Mouse (Mus musculus) midbrain, embryonic 16.5 days (tissue): ENCODE data around the gene Zfp354a. TPM values are rescaled to one million over a fixed set of nuclear protein-coding genes. Genes with fewer than 3 reads are reported as not detected.

Source experiments
- ATAC-seq: fragments of 200-750 bp; cut with Nextera tagmentation; 2 replicates; pipeline ENCODE4 v1.8.0; 2017; ENCODE audit warnings: moderate TSS enrichment
- H3K27ac ChIP-seq: fragments of 300-500 bp; sonication (generic); 2 replicates; pipeline ENCODE4 v1.5.1; 2014; ENCODE audit warnings: mild to moderate bottlenecking, low read length, mixed read lengths
- H3K27me3 ChIP-seq: fragments of 300-500 bp; sonication (generic); 2 replicates; pipeline ENCODE4 v1.6.1; 2014; ENCODE audit warnings: low read depth, low read length, mixed read lengths; ENCODE audit not compliant: control insufficient read depth, insufficient read depth
- H3K36me3 ChIP-seq: fragments of 300-500 bp; sonication (generic); 2 replicates; pipeline ENCODE4 v1.6.1; 2014; ENCODE audit warnings: mild to moderate bottlenecking, low read length, moderate library complexity, mixed read lengths; ENCODE audit not compliant: control insufficient read depth, insufficient read depth
- H3K4me1 ChIP-seq: fragments of 300-500 bp; sonication (generic); 2 replicates; pipeline ENCODE4 v1.6.1; 2014; ENCODE audit warnings: mild to moderate bottlenecking, low read length, mixed read lengths; ENCODE audit not compliant: control insufficient read depth, insufficient read depth
- H3K4me2 ChIP-seq: fragments of 300-500 bp; sonication (generic); 2 replicates; pipeline ENCODE4 v1.6.1; 2014; ENCODE audit warnings: mild to moderate bottlenecking, low read length, mixed read lengths
- H3K4me3 ChIP-seq: fragments of 300-500 bp; sonication (generic); 2 replicates; pipeline ENCODE4 v1.5.1; 2014; ENCODE audit warnings: low read depth, mild to moderate bottlenecking, low read length, moderate library complexity, mixed read lengths
- H3K9ac ChIP-seq: fragments of 300-500 bp; sonication (generic); 2 replicates; pipeline ENCODE4 v1.6.1; 2014; ENCODE audit warnings: low read depth, low read length, mixed read lengths
- H3K9me3 ChIP-seq: fragments of 300-500 bp; sonication (generic); replicated peaks from 2 replicates; pipeline ENCODE4 v1.6.1; 2014; ENCODE audit warnings: mild to moderate bottlenecking, low read length, mixed read lengths; ENCODE audit not compliant: control insufficient read depth, poor library complexity, severe bottlenecking
- WGBS: fragments of 180-500 bp; shearing (Covaris S2); extraction: QIAGEN DNeasy Blood & Tissue Kit; methylation state at CpG from one replicate; pipeline ENCODE4 v1.1.7; 2014; 5-methylcytosine and 5-hydroxymethylcytosine counted together
- polyA plus RNA-seq: library from polyadenylated mRNA; unstranded; fragments of >200 nt; fragmentation: Nextera tagmentation; extraction: Ambion mirVana; gene quantifications from 2 replicates; pipeline ENCODE4 v1.2.1, GENCODE M21; 2015

The Zfp354a gene
- polyA plus RNA-seq, 1 experiment from 2014 or later: 16.3 TPM

DNA sequence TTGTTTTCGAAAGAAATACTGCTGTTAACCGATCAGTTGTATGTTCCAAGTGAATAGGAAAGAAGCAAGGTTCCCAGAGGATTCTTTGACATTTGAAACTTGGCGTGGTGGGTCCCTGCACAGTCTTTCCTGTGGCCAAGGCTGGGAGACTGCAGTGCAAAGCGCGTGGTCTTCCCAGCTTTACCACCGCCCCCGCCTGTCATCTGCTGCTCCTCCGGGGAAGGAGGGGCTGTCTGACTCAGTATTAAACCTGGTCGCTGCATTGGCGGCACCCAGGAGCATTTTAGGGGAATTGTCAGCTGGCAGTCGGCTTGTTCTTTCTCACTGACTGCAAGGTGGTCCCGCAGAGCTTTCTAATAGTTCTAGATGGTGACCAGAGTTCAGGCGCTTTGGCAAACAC is 26.2 kb downstream of the Zfp354a start:
- no peaks in the 10 kb centered on the region for H3K36me3 ChIP-seq
- 66% methylated on average over 13 of the region's 13 CpGs for WGBS
- no peaks in the 10 kb centered on the region for H3K27me3 ChIP-seq
- H3K4me2 ChIP-seq: no peak overlapping the region
- no peak for ATAC-seq
- no peaks in the 10 kb centered on the region for H3K9me3 ChIP-seq
- H3K4me1 ChIP-seq: no peaks in the 10 kb centered on the region
- no peak overlapping the region for H3K27ac ChIP-seq
- no peak overlapping the region for H3K4me3 ChIP-seq
- H3K9ac ChIP-seq: 0 out of 2 replicates have a peak overlapping the region, but pooled peaks have one; percentile 10

DNA sequence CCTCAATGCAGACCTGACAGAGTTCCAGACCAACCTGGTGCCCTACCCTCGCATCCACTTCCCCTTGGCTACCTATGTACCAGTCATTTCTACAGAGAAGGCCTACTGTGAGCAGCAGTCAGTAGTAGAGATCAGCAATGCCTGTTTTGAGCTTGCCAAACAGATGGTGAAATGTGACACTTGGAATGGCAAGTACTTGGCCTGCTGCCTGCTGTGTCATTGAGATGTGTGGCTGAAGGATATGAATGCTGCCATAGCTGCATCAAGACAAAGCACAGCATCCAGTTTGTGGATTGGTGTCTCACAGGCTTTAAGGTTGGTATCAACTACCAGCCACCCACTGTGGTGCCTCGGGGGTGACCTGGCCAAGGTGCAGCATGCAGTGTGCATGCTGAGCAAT is 48.2 kb downstream of the Zfp354a start:
- Histone ChIP-seq H3K9ac (no peak overlapping the region), H3K27ac (no peak overlapping the region), H3K27me3 (no peaks in the 10 kb centered on the region), H3K4me3 (no peak overlapping the region), H3K4me2 (no peak overlapping the region), H3K9me3 (peaks cover 3% of the 10 kb centered on the region; the same call in 1 of the 2 replicates), H3K4me1 (no peaks in the 10 kb centered on the region), H3K36me3 (no peaks in the 10 kb centered on the region)
- no peak for ATAC-seq
- 86% methylated on average over 2 of the region's 2 CpGs for WGBS

DNA sequence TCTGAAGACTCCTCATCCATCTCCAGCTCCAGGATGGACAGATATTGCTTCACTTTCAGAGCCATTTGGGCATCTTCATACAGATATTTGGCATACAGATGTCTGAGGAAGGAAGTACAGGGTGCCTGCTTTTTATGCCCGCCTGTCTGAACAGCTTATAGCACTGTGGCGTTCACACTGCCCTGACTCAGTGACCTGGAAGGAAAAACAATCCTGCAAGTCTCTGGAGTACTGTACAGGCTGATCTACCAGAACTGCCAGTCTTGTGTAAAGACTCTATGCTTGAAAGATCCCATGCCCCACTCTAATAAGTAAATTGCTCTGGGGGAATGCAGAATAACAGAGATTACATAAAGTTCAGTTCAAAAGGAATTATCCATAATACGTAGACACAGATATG is 51.6 kb downstream of the Zfp354a start:
- Histone ChIP-seq H3K4me3 (no peak overlapping the region), H3K27ac (no peak overlapping the region), H3K9ac (no peak overlapping the region), H3K4me1 (no peaks in the 10 kb centered on the region), H3K9me3 (peaks cover 3% of the 10 kb centered on the region; the same call in 1 of the 2 replicates), H3K4me2 (no peak overlapping the region), H3K36me3 (no peaks in the 10 kb centered on the region), H3K27me3 (no peaks in the 10 kb centered on the region)
- WGBS: 73% methylated on average over 3 of the region's 3 CpGs
- no peak for ATAC-seq

Other genes with a start within 250 kb of the Zfp354a start
- 63.5 TPM in 2 replicates for gene Zfp354c, start 231.5 kb upstream of the Zfp354a start, polyA plus RNA-seq
- 2.1 and 2.3 TPM in 2 replicates for gene Zfp879, start 217.7 kb upstream of the Zfp354a start, polyA plus RNA-seq
- not detected in 2 replicates for gene Grm6, start 208.6 kb upstream of the Zfp354a start, polyA plus RNA-seq
- gene Zfp454, start 171.6 kb upstream of the Zfp354a start, polyA plus RNA-seq: 12.7 and 14.0 TPM in 2 replicates
- gene Zfp2, start 143.1 kb upstream of the Zfp354a start, polyA plus RNA-seq: 52.5 and 56.4 TPM in 2 replicates
- gene Zfp354b, start 127.6 kb upstream of the Zfp354a start, polyA plus RNA-seq: 4.9 and 6.1 TPM in 2 replicates
- gene 4933414I15Rik, start 115.5 kb upstream of the Zfp354a start, polyA plus RNA-seq: not detected in 2 replicates
- gene Prop1, start 105.5 kb upstream of the Zfp354a start, polyA plus RNA-seq: not detected in 2 replicates
- not detected in 2 replicates for gene Olfr1378, start 92.7 kb upstream of the Zfp354a start, polyA plus RNA-seq
- gene Olfr1377, start 77.3 kb upstream of the Zfp354a start, polyA plus RNA-seq: not detected in 2 replicates
- gene Olfr51, start 55.7 kb upstream of the Zfp354a start, polyA plus RNA-seq: not detected in 2 replicates
- not detected in 2 replicates for gene Olfr54, start 45.0 kb upstream of the Zfp354a start, polyA plus RNA-seq
- not detected in 2 replicates for gene Olfr1375, start 11.1 kb upstream of the Zfp354a start, polyA plus RNA-seq
- not detected in 2 replicates for gene Gm12569, start 161.2 kb downstream of the Zfp354a start, polyA plus RNA-seq
- gene Clk4, start 202.5 kb downstream of the Zfp354a start, polyA plus RNA-seq: 137 and 160 TPM in 2 replicates
- gene BC049762, start 203.8 kb downstream of the Zfp354a start, polyA plus RNA-seq: 0.34 and 0.48 TPM in 2 replicates
- 3.0 and 4.1 TPM in 2 replicates for gene Col23a1, start 230.7 kb downstream of the Zfp354a start, polyA plus RNA-seq